Mouse (Mus musculus) left cerebral cortex, adult 11 months (tissue): Measurements from ENCODE around the gene Plekha7.

Experiments
- DNase-seq: peaks from one replicate; pipeline ENCODE4 v3.0.0; 2022; ENCODE audit warnings: low spot score

Gene Plekha7

DNA sequence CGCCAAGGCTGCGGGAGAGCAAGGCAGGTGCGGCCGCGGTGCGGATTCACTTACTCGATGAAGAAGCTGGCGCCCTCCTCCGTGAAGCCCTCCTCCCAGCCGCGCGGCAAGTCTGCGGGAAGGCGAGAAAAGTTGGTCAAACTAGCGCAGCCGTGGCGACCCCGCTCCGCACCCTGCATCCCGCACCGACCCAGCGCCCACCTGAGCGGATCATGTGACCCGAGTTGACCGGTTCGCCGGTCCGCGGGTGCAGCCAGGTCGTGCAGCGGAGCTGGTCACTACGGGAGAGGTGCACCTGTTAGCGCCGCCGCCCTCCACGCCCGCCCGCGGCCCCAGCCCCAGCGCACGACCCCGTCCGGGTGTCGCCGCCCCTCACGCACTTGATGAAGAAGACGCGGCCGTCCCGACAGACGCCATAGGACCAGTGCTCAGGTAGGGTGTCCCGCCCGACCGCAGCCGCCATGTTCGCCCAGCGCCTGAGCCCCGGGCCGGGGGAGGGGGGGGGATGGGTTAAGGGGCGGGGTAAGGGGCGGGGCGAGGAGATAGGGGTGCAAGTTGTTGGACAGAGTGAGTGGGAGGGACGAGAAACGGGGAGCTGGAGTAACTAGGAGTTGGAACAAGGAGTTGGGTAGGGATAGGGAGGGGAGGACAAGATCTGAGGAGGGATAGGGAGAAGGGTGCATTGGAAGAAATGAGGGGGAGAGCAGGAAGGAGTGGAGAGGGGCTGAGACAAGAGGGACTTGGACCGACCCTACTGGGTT lies at the start of gene Plekha7:
Plekha7 (minus strand) TSS at position 506 of the 761 bp plus-strand sequence.
- no peak for DNase-seq

DNA sequence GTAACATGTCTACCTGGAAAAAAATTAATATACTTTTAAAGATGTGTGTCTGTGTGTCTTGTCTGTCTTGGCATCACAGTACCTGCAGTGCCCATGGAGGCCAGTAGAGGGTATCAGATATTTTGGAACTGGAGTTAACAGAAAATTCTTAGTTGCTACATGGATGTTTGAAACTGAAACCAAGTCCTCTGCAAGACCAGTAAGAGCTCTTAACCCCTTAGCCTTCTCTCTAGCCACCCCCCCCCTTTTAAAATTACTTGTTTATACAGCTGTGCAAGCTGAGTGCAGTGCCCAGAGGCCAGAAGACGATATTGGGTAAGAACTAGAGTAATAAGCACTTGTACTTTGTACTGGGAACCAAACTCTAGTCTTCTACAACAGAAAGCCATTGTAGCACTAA lies 28.1 kb upstream of the Plekha7 start:
- no peak for DNase-seq

DNA sequence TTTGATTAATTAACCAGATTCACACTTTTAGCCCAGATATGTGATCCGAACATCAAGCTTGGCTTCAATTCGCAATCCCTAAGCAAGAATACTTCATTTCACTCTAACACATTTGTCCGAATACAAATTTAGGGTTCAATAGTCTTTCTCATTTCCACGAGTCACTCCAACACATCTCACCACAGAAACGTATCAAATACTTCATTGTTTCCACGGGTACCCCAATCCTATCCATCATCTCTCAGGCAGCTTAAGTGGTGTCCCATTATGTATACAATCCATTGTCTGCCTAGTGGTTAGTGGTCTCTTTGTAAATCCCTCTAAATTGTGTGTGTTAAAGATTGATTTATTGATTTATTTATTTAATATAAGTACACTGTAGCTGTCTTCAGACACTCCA lies 27.0 kb upstream of the Plekha7 start:
- DNase-seq = no peak

DNA sequence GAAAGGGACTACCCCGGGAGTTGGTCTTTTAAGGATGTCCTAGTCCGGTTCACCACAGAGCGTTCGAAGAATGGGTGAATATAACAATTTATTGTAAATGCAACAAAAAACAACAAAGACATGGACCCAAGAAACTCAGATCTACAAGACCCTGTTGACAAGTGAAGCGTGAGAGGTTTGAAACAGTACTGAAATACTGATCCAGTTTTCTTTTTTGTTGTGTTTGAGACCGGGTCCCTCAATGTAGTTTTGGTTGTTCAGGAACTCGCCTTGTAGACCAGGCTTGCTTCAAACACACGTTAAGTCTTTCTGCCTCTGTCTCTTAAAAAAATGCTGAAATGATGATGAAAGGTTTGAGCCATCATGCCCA lies 26.5 kb upstream of the Plekha7 start:
- DNase-seq = no peak

- peak; percentile 95 for DNase-seq
Measured at GRCm38 (mm10) chr7:116333713-116334668, 25.8 kb upstream of the Plekha7 start, which contains the start of gene Rps13. Rps13 (minus strand) TSS chr7:116334195.

DNA sequence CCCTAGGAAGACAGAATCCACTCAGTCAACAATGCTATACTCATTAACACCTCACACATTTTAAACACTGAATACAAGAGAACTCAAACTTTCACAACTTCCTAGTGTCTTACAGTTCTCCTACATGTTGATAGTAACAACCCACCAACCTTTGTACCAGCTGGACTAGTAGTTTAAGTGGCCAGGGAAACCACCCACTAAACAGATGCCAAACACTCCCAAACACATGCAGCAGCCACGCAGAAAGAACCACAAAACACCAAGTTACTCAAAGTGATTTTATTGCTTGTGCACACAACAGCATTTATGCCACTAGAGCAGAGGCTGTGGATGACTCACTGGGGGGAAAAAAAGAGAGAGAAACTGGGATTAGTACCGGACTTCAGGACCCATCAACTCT lies 23.1 kb upstream of the Plekha7 start:
- no peak for DNase-seq

GRCm38 (mm10) chr7:116329858-116330257 lies 21.7 kb upstream of the Plekha7 start:
- no peak for DNase-seq

DNA sequence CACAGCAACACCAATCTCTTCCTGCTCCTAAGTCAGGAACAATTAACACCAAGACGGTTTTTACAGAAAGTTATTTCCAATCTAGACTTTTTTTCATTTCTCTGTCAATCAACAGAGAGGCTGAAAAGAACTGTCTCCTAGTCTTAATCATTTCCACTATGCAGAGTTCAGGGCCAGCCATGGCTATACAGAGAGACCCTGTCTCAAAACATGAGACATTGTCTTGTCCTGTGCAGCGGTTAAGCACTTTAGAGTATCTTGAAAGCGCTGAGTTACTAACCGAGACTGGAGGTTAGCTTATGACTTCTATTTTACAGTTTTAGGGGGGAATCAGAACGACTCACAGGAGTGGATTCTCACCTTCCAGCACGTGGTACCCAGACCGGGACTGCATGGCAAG lies 20.6 kb upstream of the Plekha7 start:
- DNase-seq = no peak

- DNase-seq = no peak
Measured at GRCm38 (mm10) chr7:116327901-116328300, 19.7 kb upstream of the Plekha7 start.

DNA sequence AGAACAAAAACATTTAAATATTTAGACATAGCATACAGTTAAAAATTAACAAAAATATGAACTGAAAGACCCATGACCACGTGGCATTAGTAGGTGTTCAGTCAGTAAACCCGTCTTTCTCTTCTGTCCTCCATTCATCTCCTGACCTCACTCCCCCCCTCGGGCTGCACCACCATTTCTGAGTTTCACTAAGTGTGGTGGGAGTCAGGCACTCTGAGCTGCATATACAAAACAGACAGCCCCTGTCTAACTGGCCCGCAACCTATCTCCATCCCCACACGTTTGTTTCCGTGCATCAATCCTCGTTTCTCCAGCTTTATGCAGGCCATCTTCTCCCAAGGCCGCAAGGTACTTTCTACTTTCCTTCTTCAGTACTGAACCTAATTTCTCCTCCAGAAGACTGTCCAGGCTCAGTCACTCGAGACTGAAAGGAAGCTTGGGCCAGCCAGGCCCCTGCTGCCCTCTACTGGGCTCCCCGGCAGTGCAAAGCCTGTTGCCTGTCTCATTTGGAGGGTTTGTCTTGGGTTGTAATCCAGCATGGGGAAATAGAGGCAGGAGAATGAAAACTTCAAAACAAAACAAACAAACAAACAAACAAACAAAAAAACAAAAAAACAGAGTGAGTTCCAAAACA lies 15.3 kb upstream of the Plekha7 start:
- no peak for DNase-seq

DNA sequence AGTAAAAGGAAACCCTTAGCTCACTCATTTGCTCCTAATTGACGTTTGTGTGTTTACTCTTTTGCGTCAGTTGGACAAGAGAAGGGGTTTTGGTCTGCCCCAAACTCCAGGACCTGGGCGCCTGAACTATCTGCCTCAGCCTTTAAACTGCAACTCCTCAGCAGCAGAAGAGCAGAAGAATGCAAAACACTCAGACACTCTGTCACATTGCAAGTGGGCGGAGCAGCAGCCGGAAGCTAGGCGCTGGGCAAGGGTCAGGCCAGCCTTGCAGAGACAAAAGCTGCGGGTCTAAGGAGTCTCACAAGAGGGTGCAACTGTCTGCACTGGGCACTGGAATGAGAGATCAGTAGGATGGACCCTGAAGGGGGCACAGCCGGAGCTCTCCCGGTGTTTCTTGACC lies 1.3 kb upstream of the Plekha7 start:
- no peak for DNase-seq

DNA sequence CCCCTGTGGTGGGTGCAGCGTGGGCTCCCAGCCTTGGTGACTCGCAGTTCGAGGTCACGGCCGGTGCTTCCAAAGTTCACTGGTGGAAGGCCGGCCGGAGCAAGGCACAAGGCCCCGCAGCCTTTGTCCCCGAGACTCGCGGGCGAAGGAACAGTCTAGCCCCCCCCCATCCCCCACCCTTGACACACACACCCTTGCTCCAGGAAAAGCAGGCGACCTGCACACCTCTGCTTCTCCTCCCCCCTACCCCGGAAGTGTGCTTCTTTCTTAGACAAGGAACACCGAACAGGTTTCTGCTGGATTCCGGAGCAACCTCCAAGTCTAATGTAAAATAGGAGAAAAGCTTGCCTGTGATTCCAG lies 436 bp upstream of the Plekha7 start:
- no peak for DNase-seq

- DNase-seq = no peak
Measured at GRCm38 (mm10) chr7:116307099-116307870, 891 bp downstream of the Plekha7 start.

DNA sequence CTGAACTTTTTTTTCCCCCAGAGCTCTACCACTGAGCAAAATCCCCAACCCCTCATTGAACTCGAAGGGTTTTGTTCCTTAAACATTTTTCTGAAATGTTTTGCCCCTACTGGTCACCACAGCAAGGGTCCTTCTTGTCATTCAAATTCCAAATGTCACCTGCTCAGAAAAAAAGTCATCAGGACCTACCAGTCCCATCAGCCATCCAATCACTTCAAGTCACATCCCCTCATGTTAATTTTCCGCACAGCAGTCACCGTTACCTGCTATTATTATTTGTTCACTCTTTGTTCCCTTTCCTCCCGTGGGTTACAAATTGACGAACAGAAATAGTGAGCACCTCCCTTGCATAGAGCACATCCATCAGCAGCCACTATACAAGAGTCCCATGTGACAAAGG lies 1.6 kb downstream of the Plekha7 start:
- DNase-seq = no peak

GRCm38 (mm10) chr7:116301661-116302311 lies 6.4 kb downstream of the Plekha7 start:
- DNase-seq = no peak

DNA sequence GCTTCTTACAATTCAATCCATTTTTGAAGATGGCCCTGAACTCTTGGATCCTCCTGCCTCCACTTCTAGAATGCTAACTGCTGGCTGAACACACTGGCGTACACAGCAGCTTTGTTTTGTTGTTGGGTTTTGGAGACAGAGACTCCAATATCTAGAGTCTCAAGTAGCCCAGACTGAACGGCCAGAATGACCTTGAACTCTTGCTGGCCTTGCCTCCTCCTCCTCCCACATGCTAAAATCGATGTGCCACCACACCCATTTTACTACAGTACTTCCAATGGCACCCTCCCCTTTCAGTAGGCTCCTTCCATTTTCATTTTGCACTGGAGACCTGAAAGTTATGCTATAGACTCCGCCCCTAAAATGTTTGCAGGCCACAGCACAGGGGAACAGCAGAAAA lies 7.0 kb downstream of the Plekha7 start:
- DNase-seq = no peak

- no peak for DNase-seq
Measured at GRCm38 (mm10) chr7:116298851-116299250, 9.3 kb downstream of the Plekha7 start.

DNA sequence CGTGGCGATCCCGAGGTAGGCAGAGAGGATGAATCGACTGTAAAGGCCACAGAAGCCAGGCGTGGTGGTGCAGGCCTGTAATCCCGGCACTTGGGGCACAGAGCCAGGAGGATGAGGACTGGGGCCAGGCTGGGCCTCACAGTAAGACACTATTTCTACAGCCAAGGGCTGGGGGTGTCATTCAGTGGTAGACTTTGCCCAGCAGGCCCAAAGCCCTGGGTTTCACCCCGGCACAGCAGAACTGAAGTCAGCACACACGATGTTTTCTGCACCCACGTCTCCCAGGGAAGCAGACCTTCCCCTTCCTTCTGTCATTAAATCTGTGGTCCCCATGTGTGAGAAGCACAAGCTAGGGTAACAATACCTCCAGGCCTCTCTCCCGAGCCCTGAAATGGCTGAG lies 9.8 kb downstream of the Plekha7 start:
- no peak for DNase-seq

GRCm38 (mm10) chr7:116294961-116295360 lies 13.2 kb downstream of the Plekha7 start:
- no peak for DNase-seq

GRCm38 (mm10) chr7:116292377-116292776 lies 15.8 kb downstream of the Plekha7 start:
- no peak for DNase-seq

GRCm38 (mm10) chr7:116290559-116290958 lies 17.6 kb downstream of the Plekha7 start:
- no peak for DNase-seq
